Mouse (Mus musculus) R1 (cell line): Measurements from ENCODE around the gene Fcrla.

Source experiments
- DNase-seq: peaks from one replicate; pipeline ENCODE4 v3.0.0-alpha.2; 2018; ENCODE audit warnings: low read depth, low spot score

Gene Fcrla

GRCm38 (mm10) chr1:170929245-170929644 lies 1.9 kb upstream of the Fcrla start:
- no peak for DNase-seq

DNA sequence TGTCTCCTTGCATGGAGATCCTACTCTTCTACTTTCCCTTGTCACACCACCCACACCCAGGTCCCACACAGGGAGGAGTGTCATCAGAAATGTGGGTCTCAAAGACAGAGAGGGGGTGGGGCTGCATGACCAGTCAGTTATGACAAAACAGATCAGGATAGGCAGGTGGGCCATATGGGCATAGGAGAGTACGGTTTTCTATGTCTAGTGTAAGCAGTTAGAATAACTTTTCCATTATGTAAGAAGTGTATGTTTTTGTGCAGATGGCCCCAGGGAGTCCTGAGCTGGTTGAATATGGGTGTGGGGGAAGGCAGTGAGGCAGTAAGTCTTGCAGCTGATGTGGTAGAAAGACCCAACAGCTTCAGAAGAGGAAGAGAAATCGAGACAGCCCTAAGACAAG lies 1.1 kb upstream of the Fcrla start:
- no peak for DNase-seq

- DNase-seq, result no peak
Measured at GRCm38 (mm10) chr1:170926941-170927340, 442 bp downstream of the Fcrla start.

DNA sequence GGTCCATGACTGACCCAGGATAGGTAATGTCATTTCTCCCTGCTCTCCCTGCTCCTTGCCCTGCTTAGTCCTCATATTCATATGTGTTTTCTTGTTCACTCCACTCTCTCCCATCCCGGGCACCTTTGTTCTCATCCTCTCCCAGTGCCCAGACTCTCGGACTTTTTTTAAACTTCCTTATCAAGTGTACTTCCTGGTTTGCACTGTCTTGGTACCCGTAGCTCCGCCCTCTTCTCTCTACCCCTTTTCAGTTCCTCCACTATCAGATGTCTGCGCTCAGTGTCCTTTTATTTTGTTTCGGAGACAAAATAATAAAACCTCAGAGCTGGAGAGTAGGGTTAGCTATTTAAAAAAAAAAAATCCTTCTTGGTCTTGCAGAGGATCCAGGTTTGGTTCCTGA lies 2.9 kb downstream of the Fcrla start:
- DNase-seq, result no peak

GRCm38 (mm10) chr1:170919308-170919707 lies 8.1 kb downstream of the Fcrla start:
- DNase-seq, result no peak

GRCm38 (mm10) chr1:170915657-170916056 lies 11.7 kb downstream of the Fcrla start:
- DNase-seq, result no peak

- no peak for DNase-seq
Measured at GRCm38 (mm10) chr1:170912891-170913615, 14.3 kb downstream of the Fcrla start, which contains the start of gene Fcrlb. Fcrlb (minus strand) TSS chr1:170912941.

DNA sequence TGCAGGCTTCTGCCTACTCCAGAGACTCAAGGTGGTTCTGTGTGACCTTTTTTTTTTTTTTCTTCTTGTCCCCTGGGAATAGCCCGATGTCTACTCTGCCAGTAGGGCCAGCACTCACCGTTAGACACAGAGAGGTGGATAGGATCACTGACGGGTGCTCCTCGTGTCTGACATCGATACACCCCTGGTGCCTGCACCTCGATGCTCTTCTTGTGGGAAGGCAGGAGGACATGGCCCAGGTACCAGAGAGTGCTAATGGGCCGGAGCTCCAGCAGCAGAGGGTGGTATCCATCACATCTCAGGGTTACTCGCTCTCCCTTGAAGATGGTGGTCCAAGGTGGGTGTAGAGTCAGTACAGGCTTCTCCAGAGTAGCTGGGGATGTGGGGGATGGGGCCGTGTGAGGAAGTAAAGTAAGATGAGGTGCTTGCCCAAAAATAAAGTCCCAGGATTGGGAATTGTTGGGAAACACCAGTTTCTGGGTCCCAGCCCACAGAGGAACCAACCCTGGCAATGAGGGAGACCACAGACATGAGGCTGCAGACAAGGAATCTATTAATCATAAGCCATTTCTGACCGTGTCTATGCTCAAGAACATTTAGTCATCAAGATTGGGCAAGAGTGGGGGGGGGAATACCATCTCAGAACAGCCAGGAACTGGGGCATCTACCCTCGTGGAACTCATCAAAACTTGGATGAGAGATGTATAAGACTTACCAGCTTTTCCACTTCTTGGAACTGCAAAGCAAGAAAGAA lies 15.3 kb downstream of the Fcrla start:
- no peak for DNase-seq

DNA sequence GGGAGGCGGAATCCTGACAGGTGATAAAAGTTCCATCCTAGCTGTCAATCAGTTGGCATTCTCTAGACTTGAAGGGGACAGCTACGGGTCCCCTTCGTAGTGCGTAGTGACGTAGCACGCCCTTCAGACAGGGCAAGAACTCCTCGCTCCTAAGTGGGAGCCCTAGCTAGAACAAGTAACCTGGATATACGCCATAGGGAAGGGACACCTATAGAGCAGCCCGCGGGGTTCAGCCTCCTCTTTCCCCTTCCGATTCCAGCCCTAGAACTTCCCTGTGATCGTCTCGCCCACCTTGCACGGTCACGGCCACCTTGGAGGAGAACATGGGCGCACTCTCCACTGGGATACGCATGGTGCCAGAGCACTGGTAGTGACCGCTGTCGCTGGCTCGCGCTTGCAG lies 19.0 kb downstream of the Fcrla start:
- DNase-seq, result peak; percentile 43

DNA sequence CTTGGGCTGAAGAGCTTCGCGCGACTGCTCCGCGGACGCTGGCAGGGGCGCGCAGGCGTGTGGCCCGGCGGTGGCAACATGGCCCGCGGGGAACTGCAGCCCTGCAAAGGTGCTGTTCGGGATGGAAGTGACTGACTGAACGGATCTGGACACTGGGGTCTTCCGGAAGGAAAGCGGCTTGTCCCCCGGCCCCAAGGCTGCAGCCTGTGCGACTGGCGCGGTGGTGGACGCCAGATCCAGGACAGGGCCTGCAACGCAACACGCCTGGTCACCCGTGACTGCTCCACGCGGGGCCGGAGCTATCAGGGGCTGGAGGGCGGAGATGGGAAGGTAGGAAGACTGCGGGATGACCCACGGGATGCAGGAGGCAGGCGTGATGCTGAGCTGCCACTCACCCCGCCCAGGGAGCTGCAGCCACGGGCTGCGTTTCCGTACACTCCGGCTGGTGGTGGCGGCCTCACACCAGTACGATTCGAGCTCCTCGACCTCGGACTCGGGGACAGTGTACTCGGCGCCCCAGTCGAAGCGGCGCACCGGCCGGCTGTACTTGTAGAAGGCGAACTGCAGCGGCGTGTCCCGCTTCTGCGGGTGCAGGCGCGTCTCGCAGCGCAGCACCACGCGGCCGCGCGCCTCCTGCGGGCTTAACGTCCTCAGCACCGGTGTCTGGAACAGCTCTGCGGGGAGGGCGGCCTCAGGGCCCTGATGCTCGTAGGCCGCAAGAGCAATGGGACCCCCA lies 19.8 kb downstream of the Fcrla start:
- peak; percentile 54 for DNase-seq

DNA sequence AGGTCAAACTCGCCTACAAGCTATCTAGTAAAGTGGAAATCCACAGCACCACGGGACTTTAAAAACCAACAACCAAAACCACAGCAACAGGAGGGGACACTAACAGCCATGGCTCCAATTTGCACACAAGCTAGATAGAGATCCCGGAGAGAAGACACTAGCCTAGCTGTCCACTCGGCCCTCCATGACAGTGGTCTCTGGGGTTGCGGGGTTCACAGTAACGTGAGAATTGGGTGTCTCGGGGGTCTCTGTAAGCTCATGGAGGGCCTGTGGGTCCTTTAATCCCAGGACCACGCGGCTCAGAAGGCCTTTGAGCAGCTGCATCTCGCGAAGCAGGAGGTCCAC lies 20.3 kb downstream of the Fcrla start:
- DNase-seq, result peak; percentile 9

GRCm38 (mm10) chr1:170903485-170903884 lies 23.9 kb downstream of the Fcrla start:
- DNase-seq, result no peak

- peak; percentile 89 for DNase-seq
Measured at GRCm38 (mm10) chr1:170901536-170902238, 25.7 kb downstream of the Fcrla start.

DNA sequence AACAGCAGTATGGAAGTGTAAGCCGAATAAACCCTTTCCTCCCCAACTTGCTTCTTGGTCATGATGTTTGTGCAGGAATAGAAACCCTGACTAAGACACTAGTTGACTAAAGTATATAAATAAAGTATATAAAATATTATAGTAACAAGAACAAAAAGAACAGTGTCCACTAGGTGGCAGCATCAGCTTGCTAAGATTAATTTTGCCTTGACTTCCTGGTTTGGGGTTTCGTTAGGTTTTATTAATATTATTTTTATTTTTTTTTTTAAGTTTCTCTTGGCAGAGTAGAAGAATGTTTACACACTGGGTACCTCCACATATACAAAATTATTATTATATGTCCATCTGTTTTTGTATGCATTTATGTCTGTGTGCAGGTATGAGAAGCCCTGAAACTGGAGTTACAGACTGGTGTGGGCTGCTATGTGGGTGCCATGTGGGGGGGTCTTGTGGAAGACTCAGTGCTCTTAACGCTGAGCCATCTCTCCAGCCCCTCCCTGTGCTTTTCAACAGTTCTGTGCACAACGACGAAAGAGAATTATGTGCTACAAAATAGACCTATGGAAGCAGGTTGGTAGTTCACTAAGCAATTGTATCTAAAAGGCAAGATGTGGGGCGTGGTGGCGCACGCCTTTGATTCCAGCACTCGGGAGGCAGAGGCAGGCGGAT lies 26.4 kb downstream of the Fcrla start:
- peak; percentile 54 for DNase-seq

DNA sequence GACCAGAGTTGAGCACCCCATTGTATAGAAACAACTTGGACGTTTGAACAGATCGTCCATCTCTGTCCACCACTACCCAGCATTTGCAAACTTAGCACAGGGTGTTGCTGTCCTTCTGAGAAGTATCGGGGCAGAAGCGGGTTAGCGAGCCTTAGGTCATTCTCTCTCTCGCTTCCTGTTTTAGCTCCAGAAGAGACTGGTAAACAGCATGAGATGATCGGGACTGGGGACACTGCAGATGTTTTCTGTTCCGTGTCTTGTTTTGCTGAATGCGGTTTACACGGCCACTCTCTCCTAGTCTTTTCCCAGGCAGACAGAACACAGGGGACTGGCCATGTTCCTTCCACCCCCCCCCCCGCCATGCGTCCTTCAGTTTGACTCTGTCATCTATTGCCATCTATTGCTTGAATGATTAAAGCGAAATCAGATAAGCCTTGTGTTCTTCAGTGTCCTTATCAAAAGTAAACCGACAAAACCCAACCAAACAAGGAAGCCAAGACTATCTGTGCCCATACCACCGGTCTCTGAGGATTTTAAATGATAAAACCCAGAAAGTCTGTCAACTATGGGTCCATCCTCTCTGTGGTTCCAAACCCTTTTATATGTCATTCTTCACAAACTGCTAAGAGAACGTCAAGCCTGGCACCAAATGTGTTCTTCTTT lies 28.8 kb downstream of the Fcrla start:
- DNase-seq, result no peak

DNA sequence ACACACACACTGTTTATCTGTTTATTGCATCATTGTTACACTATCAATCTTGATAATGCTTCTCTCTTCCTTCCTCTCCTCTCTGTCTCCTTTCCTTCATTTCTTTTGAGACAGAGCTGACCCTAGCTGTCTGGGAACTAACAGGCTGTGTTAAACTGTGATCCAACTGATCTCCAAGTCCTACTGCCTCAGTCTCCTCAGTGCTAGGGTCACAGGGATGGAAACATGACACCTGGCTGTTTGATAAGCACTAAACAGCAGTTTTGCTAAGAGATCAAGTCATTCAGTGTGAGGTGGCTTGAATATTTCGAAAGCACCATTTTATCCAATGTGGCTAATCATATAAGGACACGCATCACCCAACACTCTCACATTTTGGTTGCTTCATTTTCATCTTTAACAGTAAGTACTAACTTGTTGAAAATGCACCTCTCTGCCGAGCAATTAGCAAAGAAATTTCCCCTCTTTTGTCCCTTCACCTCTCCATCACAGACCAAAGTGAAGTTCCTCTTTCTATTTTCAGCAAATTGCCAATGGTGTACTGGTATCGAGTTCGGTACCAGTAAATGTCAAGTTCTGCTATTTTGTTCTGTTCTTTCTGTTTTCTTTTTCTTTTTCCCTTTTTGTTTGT lies 30.6 kb downstream of the Fcrla start:
- no peak for DNase-seq

GRCm38 (mm10) chr1:170894603-170895602 lies 32.5 kb downstream of the Fcrla start:
- DNase-seq, result peak; percentile 77

DNA sequence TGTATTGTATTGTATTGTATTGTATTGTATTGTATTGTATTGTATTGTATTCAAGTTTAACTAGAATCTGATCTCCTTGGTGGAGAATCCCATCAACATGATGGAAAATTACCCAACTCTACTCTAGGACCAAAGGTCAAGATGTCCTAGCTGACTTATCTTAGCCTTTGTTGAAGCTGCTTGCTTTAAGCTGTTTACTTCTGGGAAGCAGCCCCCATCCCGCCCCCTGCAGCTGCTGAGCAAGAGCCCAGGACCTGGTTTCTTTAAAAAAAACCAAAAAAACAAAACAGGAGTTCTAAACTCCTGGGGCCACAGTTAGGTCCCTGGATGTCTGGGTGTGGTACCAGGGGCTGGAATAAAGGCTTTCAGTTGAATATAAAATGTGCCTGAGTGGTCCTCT lies 35.1 kb downstream of the Fcrla start:
- peak; percentile 63 for DNase-seq

- no peak for DNase-seq
Measured at GRCm38 (mm10) chr1:170891646-170892045, 35.7 kb downstream of the Fcrla start.
